Mouse (Mus musculus) layer of hippocampus, adult 11-12 months (tissue): Measurements from ENCODE around the gene Zkscan5.
A peak's percentile ranks its signal among the peaks of the same experiment; 100 is the strongest.
"Not testable (repeated sequence)": the region's sequence is repeated elsewhere in the genome, so short reads cannot be mapped to it uniquely, and the experiment has no call there.

ENCODE experiments used
- DNase-seq: peaks from one replicate; pipeline ENCODE4 v3.0.0; 2022; ENCODE audit warnings: low spot score

Zkscan5 gene

DNA sequence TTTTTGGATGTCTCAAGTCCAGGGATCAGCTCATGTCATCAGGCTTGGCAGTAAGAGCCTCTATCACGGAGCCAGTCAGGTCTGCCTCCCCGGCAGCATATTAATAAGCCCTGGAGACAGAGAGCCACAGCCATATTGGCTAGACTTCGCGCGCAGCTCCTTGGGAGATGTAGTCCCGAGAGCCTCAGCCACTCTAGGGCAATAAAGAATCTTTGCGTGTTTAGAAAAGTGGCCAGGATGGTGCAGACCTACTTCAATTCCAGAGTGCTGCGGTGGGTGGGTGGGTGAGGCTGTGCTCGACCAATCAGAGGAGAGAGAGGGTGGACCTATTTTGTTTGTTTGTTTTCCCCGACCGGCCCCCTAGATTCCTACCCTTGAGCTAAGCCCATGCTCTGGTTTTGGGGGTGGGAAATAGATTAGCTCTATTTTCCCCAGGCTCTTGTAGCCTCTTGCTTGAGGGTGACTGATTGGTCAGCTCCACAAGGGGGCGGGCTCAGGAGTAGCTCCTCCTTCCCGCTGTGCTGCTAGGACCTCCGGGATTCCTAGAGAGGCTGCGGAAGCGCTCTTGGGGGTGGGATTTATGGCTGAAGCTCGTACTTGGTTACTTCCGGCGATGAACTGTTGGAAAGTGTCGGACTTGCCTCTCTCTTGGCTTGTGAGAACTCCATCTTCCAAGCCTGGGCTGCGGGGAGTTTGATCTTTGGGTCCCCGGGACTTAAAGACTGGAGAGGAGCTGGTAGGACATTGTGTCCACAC lies at the start of gene Zkscan5:
TSS of gene Zkscan5 (plus strand) at position 627 of the 756 bp plus-strand sequence.
- peak; percentile 98 for DNase-seq

DNA sequence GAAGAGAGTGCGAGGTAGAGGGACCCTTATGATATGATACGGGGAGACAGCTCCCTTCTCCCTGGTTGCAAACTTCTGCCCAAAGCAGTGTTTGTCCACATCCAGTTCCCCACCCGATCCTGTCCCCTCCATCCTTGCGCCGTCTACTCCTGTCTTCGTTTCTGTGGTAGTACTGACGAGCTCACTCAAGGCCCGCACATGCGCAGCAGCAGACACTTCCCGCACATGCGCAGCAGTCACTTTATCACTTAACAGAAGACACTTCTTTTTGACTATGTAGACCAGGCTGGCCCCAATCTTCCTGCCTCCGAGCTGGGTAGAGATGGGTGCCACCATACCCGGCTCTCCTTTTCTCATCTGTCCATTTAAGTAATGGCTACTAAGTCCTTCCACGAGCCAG lies 43.0 kb upstream of the Zkscan5 start:
- DNase-seq = no peak

DNA sequence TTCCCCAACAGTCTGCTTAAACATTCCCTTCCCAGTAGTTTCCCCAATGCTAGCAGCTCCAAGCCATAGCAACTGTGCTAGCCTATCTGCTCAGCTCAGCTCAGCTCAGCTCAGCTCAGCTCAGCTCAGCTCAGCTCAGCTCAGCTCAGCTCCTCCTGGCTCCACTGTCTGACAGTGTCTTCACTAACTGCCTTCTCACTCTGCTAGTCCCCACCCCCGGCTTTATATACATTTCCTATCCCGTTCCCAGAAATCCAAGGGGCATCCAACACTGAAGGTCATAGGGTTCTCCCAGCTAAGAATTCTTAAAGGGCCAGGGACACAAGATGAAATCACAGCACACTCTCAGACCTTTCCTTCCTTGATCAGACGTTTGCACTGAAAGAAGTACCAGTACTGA lies 39.7 kb upstream of the Zkscan5 start:
- no peak for DNase-seq

DNA sequence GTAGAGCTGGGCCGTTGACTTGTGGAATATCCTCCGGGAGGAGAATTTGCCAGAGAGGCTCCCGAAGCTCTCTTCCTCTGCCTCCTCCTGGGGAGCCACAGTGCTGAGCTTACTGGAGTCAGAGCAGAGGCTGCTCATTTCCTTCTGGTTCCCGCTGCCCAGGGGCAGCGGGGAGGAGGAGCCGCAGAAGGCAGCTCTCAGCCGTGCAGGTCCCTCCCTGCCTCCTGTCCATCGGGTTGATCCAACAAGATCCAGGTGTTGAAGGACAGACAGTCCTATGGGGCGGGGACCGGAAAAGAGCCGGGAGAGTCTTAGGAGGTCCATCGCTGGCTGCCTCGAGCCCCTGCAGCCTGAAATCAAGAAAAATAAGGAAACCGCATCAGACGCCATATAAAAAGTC lies 39.2 kb upstream of the Zkscan5 start:
- DNase-seq = no peak

DNA sequence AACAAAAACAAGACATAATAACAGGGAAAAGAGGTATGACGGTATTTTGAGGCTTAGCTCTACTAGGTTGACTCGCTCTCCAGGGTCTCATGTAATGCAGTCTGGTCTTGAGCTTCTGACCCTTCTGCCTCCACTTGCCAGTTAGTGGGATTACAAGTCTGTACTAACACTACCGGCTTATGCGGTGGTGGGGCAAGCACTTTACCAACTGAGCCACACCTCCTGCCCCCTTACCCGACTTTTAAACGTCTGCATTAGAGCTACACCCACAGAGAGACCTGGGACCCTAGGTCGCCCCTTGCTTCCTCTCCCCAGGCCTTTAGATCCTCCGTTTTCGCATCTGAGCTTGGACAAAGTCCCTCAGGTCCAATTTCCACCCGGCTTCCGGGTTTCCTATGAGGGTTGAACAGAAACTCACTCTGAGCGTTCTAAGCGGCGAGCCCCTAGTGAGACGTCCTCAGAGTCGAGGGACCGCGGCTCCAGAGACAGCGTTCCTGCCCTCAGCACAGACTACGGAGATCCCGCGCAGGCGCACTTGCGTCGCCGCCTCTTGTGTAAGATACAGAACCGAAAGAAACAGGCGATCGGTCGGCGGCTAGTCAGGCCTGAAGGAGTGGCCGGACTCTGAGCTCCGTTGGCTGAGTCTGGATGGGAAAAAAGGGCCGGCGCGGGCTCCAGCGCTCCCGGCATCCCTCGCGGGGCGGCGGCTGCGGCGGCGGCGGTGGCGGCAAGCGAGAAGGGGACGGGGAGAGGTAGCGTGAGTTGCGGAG lies 37.6 kb upstream of the Zkscan5 start, which contains the start of the genes Ptcd1 and Cpsf4:
TSS of gene Ptcd1 (minus strand) at position 573 of the 770 bp plus-strand sequence.
TSS of gene Cpsf4 (plus strand) at position 678 of the 770 bp plus-strand sequence.
- peak; percentile 99 for DNase-seq

DNA sequence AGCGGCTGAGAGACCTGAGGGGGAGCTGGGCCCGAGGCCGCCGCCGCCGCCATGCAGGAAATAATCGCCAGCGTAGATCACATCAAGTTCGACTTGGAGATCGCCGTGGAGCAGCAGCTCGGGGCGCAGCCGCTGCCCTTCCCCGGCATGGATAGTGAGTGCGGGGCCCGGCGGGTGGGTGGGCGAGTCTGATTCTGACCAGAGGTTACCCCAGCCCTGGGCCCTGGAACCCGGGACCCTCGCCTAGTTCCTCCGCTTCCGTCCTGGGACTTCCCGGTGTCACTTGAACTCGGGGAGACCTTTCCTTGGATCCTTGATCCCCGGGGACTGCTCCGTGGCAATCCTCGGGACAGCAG lies 37.1 kb upstream of the Zkscan5 start:
- DNase-seq = peak; percentile 31

DNA sequence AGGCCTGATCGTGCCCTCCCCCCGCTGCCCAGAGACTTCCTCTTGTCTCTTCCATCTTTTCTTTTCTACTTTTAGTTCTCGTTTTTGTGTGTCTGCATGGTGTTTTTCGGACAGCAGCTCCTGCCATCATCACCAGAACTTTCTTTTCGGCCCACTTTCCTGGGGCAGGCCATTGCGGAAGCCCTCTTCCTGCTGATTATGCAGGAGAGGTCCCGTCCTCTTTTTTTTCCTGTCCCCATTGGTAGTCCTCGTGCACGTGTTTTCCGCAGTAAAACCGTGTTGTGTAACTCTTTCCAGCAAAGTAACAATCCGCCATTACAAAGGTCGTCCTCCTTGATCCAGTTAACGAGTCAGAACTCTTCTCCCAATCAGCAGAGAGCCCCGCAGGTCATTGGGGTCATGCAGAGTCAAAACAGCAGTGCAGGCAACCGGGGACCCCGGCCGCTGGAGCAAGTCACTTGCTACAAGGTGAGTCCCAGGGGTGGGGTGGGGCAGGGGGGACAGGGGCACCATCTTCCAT lies 25.8 kb upstream of the Zkscan5 start:
- no peak for DNase-seq

DNA sequence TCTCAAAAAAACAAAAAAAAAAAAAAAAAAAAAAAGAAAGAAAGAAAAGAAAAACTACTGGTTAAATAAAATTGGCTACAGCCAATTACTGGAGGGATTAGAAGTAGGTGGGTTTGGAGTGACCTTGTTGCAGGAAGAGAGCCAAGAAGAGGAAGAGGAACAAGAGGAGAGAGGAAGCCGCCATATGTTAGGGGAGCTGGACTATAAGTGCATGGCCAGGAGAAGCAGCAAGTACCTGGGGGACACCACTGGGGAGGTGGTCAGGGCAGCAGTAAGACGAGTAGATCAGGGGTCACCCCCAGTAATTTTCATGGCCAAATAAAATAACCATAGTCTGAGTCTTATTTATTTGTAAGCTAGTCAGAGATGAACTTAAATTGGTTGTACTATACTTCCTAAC lies 19.1 kb upstream of the Zkscan5 start:
- DNase-seq = no peak

DNA sequence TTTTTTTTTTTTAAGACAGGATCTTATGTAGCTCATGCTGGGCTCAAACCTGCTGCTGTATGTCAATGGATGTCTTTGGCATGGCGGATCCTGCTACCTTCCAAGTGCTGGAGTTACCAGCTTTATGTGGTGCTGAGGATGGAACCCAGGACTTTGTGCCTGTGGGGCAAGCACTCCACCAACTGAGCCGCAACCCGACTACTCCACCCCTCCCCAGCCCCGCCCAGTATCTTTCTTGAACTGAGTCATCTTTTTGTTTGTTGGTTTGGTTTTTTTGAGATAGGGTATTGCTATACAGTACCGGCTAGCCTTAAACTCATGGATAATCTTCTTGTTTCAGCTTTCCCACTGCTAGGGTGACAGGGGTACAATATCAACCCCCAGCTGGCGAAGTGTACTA lies 14.9 kb upstream of the Zkscan5 start:
- DNase-seq = no peak

DNA sequence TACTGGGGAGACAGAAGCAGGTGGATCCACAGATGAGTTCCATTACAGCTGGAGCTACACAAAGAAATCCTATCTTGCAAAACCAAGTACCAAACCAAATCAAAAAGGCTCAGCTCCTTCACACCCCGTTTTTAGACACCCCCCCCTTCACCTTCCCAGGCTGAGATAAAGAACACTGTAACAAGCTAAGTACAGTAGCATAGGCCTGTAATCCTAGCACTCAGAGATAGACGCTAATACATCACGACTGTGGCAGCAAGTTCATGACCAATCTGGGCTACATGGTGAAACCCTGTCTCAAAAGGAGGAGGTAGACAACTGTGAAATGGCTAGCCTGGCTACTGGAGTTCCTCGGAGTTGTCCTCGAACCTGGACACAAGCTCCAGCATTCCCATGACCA lies 14.0 kb upstream of the Zkscan5 start:
- DNase-seq = no peak

DNA sequence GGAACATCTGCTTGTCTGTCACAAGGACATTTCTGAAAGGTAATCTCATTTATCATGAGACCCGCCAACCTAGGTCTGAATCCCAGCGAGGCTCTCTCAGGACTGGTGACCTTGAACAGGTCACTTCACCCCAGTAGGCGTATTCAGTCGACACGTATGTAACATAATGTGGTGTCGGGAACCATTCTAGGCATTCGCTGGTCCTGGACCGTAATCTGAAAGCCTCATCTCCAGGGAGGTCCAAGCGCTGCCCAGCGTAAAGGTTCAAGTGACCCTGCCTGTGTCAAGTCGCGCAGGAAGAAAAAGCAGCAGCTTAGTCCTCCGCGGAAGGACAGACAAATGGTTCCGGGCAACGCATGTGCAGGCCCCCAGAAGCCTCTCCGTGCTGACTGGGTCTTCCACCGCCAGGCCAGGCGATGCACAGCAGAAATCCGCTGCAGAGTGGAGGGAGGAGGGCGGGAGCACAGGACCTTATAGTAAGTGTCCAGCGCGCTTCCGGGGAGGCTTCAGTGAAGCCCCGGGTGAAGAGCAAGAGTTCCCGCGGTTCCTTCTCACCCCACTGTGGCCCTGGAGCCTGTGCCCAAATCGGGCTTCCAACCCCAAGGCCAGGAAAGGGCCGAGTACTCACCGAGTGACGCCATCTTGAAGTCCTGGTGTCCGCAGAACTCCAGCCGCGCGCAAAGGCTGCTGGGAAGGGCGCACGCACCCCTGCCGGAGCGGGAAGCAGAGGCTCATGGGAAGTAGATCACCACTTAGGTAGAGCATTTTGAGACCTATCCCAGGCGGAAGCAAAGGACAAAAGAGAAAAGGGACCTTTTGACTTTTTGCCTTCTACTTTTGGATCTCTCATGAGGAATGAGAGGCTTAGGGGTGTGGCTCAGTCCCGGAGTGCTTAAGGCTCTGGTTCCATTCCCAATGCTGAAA lies 13.2 kb upstream of the Zkscan5 start:
- DNase-seq = peak; percentile 91

DNA sequence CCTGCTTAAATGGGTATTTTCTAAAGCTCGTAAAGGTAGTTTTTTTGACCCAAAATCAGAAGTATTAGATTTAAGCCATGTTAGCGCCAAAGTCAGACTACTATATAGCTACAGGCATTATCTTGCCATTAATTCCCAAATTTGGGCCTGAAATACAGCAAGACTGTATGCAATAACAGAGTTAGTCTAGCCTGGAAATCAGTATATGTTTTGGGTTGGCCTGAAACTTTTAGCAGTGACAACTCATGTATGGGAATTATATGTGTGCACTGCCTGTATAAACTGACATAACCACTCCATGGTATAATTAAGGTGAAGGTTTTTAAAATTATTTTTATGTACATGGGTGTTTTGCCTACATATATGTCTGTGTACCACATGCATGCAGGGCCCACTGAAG lies 12.4 kb upstream of the Zkscan5 start, which contains the start of gene Atp5j2:
TSS of gene Atp5j2 (minus strand) at position 101 of the 400 bp plus-strand sequence.
- no peak for DNase-seq

DNA sequence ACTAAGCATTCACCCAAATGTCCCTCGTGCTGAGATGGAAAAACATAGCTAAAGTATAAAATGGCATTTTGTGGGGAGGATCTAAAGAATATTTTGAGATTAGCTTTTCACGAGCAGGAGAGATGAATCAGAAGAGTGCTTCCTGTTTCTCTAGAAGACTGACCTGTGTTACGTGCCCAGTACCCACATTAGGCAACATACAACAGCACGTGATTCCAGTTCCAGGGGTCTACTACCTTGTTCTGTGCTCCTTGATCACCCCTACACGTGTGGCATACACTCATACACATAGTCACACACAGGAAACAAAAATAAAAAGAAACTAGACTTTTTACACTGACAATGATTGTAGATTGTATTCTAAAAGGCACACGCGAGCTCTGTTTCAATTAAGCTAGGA lies 4.0 kb upstream of the Zkscan5 start:
- no peak for DNase-seq

DNA sequence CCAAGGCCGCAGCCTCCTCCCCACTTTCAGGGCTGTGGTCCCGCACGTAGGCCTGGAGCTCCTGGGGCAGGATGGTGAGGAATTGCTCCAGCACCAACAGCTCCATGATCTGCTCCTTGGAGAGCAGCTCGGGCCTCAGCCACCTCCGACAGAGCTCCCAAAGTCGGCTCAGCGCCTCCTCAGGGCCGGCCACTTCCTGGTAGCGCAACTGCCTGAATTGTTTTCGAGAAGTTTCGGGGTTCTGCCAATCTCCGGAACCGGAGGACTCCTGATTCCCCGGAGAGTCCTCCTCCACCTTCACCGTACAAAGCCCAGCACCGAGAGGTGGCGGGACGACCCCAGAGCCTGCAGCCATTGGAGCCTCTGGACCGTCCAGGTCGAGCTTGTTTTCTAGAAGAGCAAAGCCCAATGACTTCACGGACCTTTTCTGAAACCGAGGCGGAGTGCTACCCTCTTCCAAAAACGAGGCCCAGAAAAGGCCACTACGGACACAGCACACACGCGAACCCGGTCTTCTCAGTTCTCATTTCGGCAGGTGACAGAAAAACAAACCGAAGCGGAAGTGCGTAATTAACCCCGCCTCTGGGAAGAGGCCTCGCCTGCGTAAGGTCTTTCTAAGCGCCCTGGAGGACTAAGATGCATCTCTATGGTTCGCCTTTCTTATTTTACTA lies 2.9 kb upstream of the Zkscan5 start, which contains the start of gene Zkscan14:
TSS of gene Zkscan14 (minus strand) at position 548 of the 671 bp plus-strand sequence.
- DNase-seq = peak; percentile 76

DNA sequence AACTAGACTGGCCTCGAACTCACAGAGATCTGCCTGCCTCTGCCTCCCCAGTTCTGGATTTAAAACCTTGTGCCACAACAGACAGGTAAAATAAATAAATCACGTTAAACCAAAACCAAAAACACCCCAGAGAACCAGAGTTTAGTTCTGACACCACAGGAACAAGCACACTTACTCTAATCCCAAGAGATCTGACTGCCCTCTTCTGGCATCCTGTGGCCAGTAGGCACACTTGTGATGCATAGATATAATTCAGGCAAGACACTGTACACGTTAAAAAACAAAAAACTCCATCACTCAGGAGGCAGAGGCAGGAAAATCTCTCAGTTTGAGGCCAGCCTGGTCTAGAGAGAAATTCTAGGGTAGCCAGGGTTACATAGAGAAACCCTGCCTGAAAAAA lies 1.9 kb upstream of the Zkscan5 start:
- DNase-seq = no peak

DNA sequence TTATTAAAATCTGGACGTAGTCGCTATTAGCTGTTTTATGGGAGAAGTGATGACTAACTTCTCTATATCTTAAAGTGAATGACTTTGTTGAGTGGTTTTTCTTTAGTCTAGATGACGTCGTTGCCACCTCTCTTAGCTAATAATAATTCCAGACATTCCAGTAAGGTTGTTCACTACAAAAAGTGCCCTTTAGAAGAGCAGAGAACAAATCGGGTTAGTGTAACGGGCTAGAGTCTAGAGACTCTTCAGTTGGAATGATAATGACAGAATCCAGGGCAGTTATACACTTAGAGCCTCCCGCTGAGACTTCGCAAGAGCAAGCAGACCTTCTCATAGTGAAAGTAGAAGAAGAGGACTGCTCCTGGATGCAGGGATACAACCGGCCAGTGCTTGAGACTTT lies 679 bp downstream of the Zkscan5 start:
- DNase-seq = no peak

DNA sequence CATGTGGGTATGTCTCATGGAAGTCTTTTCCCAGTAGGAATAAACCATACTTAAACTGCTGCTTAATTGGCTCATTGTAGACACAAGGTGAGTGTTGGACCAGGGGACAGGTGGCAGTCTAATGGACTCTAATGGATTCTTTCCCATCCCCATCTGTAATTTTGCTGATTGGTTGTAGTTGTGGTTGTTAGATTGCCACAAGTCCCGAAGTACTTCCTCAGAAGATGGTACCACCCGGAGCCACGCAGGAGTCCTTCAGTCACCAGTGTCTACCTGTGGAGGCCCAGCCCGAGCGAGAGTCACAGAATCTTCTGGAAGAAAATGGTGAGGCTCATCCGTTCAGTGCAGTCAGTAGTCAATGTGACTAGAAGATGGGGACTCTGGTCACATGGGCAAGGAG lies 3.0 kb downstream of the Zkscan5 start:
- no peak for DNase-seq

DNA sequence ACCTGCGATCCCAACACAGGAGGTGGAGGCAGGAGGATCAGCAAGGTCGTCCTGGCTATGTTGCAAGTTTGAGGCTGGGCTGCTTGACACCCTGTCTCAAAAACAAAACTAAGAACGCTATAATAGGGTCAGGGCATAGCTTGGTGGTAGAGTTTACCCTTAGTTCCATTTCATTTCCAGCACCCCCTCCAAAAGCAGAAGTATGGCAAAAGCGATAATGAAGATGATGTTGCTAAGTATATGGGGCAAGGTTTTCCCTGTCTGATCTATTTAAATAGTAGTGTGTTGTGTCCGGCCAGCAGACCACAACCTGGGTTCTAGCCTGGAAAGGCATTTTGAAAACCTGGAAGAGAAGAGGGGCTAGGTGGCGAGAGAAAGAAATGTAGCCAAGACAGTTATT lies 3.6 kb downstream of the Zkscan5 start:
- DNase-seq = no peak

DNA sequence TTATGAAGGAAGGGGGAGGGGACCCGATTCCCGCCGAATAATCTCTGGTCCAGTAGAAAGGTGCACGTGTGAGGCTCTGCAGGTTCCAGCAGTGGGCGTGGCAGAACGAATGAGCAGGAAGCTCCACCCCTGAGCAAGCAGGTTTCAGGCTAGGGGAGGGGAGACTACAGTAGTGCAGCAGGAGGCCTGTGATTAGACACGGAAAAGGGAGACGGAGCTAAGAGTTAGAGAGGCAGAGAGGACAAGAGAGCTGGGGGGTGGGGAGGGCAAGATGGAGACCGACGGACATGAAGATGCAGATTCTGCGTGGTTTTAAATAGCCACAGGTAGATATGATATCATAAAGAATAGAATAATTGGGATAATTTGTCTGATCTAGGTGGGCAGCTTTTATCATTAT lies 4.0 kb downstream of the Zkscan5 start:
- not testable (repeated sequence) for DNase-seq

DNA sequence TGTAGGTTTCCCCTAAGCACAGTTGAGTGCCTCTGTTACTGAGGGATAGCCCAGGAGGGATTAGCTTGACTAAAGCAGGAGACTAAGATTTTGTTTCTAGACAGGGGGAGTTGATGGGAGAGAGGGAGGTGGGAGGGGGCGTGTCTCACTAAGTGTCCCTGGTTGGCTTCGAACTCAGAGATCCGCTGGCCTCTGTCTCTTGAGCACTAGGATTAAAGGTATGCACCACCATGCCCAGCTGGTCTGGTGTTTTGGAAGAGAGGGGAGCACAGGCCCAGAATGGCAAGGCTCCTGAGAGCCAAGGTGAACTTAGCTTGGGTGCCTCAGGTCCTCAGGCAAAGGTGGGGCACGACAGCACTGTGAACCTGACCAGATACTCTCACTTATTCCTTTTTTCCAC lies 7.0 kb downstream of the Zkscan5 start:
- no peak for DNase-seq

DNA sequence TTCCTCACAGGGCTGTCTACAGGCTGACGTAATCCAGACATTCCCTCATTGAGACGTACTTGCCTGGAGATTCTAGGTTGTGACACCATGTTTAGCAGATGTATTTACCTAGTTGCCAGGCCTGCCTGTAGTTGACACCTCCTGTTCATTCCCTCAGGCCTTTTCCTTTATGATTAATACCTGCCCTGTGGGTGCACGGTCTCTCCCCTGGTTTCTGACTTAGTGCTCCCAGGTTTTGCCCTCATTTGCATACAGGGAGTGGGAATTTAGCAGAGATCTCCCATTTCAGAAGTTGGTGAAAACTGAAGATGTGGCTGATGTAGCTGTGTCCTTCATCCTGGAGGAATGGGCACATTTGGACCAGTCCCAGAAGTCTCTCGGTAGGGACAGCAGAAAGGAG lies 7.9 kb downstream of the Zkscan5 start:
- DNase-seq = no peak
